Mouse (Mus musculus) heart, postnatal 0 days (tissue): Measurements from ENCODE around the gene Lce3b. TPM values are rescaled to one million over a fixed set of nuclear protein-coding genes. Genes with fewer than 3 reads are reported as not detected.

ENCODE experiments used
- ATAC-seq: fragments of 200-750 bp; cut with Nextera tagmentation; 2 replicates; pipeline ENCODE4 v1.8.0; 2017; ENCODE audit warnings: low read depth, moderate number of reproducible peaks, moderate library complexity; ENCODE audit not compliant: insufficient read depth
- DNase-seq: peaks from one replicate; pipeline ENCODE4 v3.0.0-alpha.2; 2016; ENCODE audit warnings: low spot score
- H3K27ac ChIP-seq: fragments of 300-500 bp; sonication (generic); 2 replicates; pipeline ENCODE4 v1.5.1; 2014; ENCODE audit warnings: low read depth, mild to moderate bottlenecking
- H3K27me3 ChIP-seq: fragments of 300-500 bp; sonication (generic); 2 replicates; pipeline ENCODE4 v1.6.1; 2014; ENCODE audit warnings: low read length, mixed read lengths; ENCODE audit not compliant: control insufficient read depth, insufficient read depth
- H3K36me3 ChIP-seq: fragments of 300-500 bp; sonication (generic); replicated peaks from 2 replicates; pipeline ENCODE4 v1.6.1; 2014; ENCODE audit warnings: low read length, mixed read lengths; ENCODE audit not compliant: control insufficient read depth, insufficient read depth
- H3K4me1 ChIP-seq: fragments of 300-500 bp; sonication (generic); 2 replicates; pipeline ENCODE4 v1.6.1; 2014; ENCODE audit warnings: antibody characterized with exemption; ENCODE audit not compliant: control insufficient read depth, insufficient read depth
- H3K4me2 ChIP-seq: fragments of 300-500 bp; sonication (generic); 2 replicates; pipeline ENCODE4 v1.6.1; 2014; ENCODE audit warnings: low read depth, mild to moderate bottlenecking, low read length, moderate library complexity
- H3K4me3 ChIP-seq: fragments of 300-500 bp; sonication (generic); 2 replicates; pipeline ENCODE4 v1.5.1; 2014; ENCODE audit warnings: low read depth, low read length
- H3K9ac ChIP-seq: fragments of 300-500 bp; sonication (generic); replicated peaks from 2 replicates; pipeline ENCODE4 v1.6.1; 2014; ENCODE audit warnings: low read depth, low read length, mixed read lengths
- H3K9me3 ChIP-seq: fragments of 300-500 bp; sonication (generic); replicated peaks from 2 replicates; pipeline ENCODE4 v1.6.1; 2016; ENCODE audit warnings: low read length; ENCODE audit not compliant: control insufficient read depth
- CTCF ChIP-seq: IDR thresholded peaks from 2 replicates; pipeline ENCODE4 v1.5.1; 2016; ENCODE audit warnings: antibody characterized with exemption, control low read depth, low read depth
- EP300 ChIP-seq: IDR thresholded peaks from 2 replicates; pipeline ENCODE4 v1.6.1; 2016; ENCODE audit warnings: antibody characterized with exemption, low read depth
- WGBS: fragments of 180-500 bp; shearing (Covaris S2); extraction: QIAGEN DNeasy Blood & Tissue Kit; methylation state at CpG from one replicate; pipeline ENCODE4 v1.1.7; 2014; 5-methylcytosine and 5-hydroxymethylcytosine counted together
- polyA plus RNA-seq: library from polyadenylated mRNA; unstranded; fragments of >200 nt; fragmentation: Nextera tagmentation; extraction: Ambion mirVana; gene quantifications from 2 replicates; pipeline ENCODE4 v1.2.1, GENCODE M21; 2015
- total RNA-seq: library from RNA; depleted of rRNA; stranded (reverse); fragments of >200 nt; gene quantifications from 2 replicates; pipeline ENCODE4 v1.2.3, GENCODE M21; 2014; ENCODE audit warnings: low replicate concordance; rRNA removed

Lce3b gene
- total and polyA plus RNA-seq, 2 experiments from 2014 or later, result not detected

GRCm38 (mm10) chr3:92978484-92978883, 45.7 kb downstream of the Lce3b start:
- TF ChIP-seq EP300, result no peak
- no peak for TF ChIP-seq CTCF
- H3K4me3 ChIP-seq, result no peak overlapping the region
- no peaks in the 10 kb centered on the region for H3K27me3 ChIP-seq
- DNase-seq (no peak), ATAC-seq (no peak)
- no peak overlapping the region for H3K9ac ChIP-seq
- no peaks in the 10 kb centered on the region for H3K36me3 ChIP-seq
- no peak overlapping the region for H3K4me2 ChIP-seq
- no peak overlapping the region for H3K27ac ChIP-seq
- 69% methylated on average over 2 of the region's 2 CpGs for WGBS
- H3K4me1 ChIP-seq, result no peaks in the 10 kb centered on the region
- H3K9me3 ChIP-seq, result no peaks in the 10 kb centered on the region

Other genes starting within 250 kb of the Lce3b start
- gene Lce1d, start 245.8 kb upstream of the Lce3b start, total RNA-seq, result not detected in 2 replicates
- gene Lce1d, start 245.8 kb upstream of the Lce3b start, polyA plus RNA-seq, result not detected in 2 replicates
- gene Lce1e, start 223.9 kb upstream of the Lce3b start, total RNA-seq, result not detected in 2 replicates
- gene Lce1e, start 223.9 kb upstream of the Lce3b start, polyA plus RNA-seq, result not detected in 2 replicates
- gene Lce1f, start 212.6 kb upstream of the Lce3b start, total RNA-seq, result not detected in 2 replicates
- not detected in 2 replicates for gene Lce1f, start 212.6 kb upstream of the Lce3b start, polyA plus RNA-seq
- gene Gm38119, start 193.9 kb upstream of the Lce3b start, total RNA-seq, result not detected in 2 replicates
- gene Gm38119, start 193.9 kb upstream of the Lce3b start, polyA plus RNA-seq, result not detected in 2 replicates
- gene Lce1g, start 180.6 kb upstream of the Lce3b start, total RNA-seq, result not detected in 2 replicates
- not detected in 2 replicates for gene Lce1g, start 180.6 kb upstream of the Lce3b start, polyA plus RNA-seq
- gene Lce1h, start 167.9 kb upstream of the Lce3b start, total RNA-seq, result not detected in 2 replicates
- not detected in 2 replicates for gene Lce1h, start 167.9 kb upstream of the Lce3b start, polyA plus RNA-seq
- gene Lce1i, start 154.1 kb upstream of the Lce3b start, total RNA-seq, result not detected in 2 replicates
- gene Lce1i, start 154.1 kb upstream of the Lce3b start, polyA plus RNA-seq, result not detected in 2 replicates
- not detected in 2 replicates for gene Lce1j, start 142.5 kb upstream of the Lce3b start, total RNA-seq
- gene Lce1j, start 142.5 kb upstream of the Lce3b start, polyA plus RNA-seq, result not detected in 2 replicates
- not detected in 2 replicates for gene Lce1k, start 125.1 kb upstream of the Lce3b start, total RNA-seq
- gene Lce1k, start 125.1 kb upstream of the Lce3b start, polyA plus RNA-seq, result not detected in 2 replicates
- not detected in 2 replicates for gene Kprp, start 105.7 kb upstream of the Lce3b start, total RNA-seq
- gene Kprp, start 105.7 kb upstream of the Lce3b start, polyA plus RNA-seq, result not detected in 2 replicates
- gene Lce1l, start 81.7 kb upstream of the Lce3b start, total RNA-seq, result not detected in 2 replicates
- gene Lce1l, start 81.7 kb upstream of the Lce3b start, polyA plus RNA-seq, result not detected in 2 replicates
- gene 2310050C09Rik, start 62.8 kb upstream of the Lce3b start, total RNA-seq, result not detected in 2 replicates
- gene 2310050C09Rik, start 62.8 kb upstream of the Lce3b start, polyA plus RNA-seq, result not detected in 2 replicates
- not detected in 2 replicates for gene Lce3a, start 6.7 kb upstream of the Lce3b start, total RNA-seq
- gene Lce3a, start 6.7 kb upstream of the Lce3b start, polyA plus RNA-seq, result not detected in 2 replicates
- not detected in 2 replicates for gene Lce3c, start 11.5 kb downstream of the Lce3b start, total RNA-seq
- gene Lce3c, start 11.5 kb downstream of the Lce3b start, polyA plus RNA-seq, result not detected in 2 replicates
- gene Lce3d, start 24.4 kb downstream of the Lce3b start, total RNA-seq, result not detected in 2 replicates
- not detected in 2 replicates for gene Lce3d, start 24.4 kb downstream of the Lce3b start, polyA plus RNA-seq
- gene Lce3e, start 34.1 kb downstream of the Lce3b start, total RNA-seq, result not detected in 2 replicates
- not detected in 2 replicates for gene Lce3e, start 34.1 kb downstream of the Lce3b start, polyA plus RNA-seq
- not detected in 2 replicates for gene Lce3f, start 59.2 kb downstream of the Lce3b start, total RNA-seq
- gene Lce3f, start 59.2 kb downstream of the Lce3b start, polyA plus RNA-seq, result not detected in 2 replicates
- not detected in 2 replicates for gene Crct1, start 82.7 kb downstream of the Lce3b start, total RNA-seq
- gene Crct1, start 82.7 kb downstream of the Lce3b start, polyA plus RNA-seq, result not detected in 2 replicates
- gene Lce1m, start 86.1 kb downstream of the Lce3b start, total RNA-seq, result not detected in 2 replicates
- gene Lce1m, start 86.1 kb downstream of the Lce3b start, polyA plus RNA-seq, result not detected in 2 replicates
- gene Gm4858, start 135.8 kb downstream of the Lce3b start, total RNA-seq, result not detected in 2 replicates
- gene Gm4858, start 135.8 kb downstream of the Lce3b start, polyA plus RNA-seq, result not detected in 2 replicates
- not detected in 2 replicates for gene Crnn, start 211.8 kb downstream of the Lce3b start, total RNA-seq
- not detected in 2 replicates for gene Crnn, start 211.8 kb downstream of the Lce3b start, polyA plus RNA-seq